Mouse (Mus musculus) liver, embryonic 11.5 days (tissue): Measurements from ENCODE around the gene Dpt. TPM values are rescaled to one million over a fixed set of nuclear protein-coding genes. Genes with fewer than 3 reads are reported as not detected.

Experiments used
- ATAC-seq: fragments of 200-750 bp; cut with Nextera tagmentation; replicated peaks from 2 replicates; pipeline ENCODE4 v1.8.0; 2017; ENCODE audit warnings: moderate number of reproducible peaks, mild to moderate bottlenecking, moderate TSS enrichment, moderate library complexity; ENCODE audit not compliant: low FRiP score
- DNase-seq: peaks from one replicate; pipeline ENCODE4 v3.0.0-alpha.2; 2017; ENCODE audit warnings: low spot score
- H3K27ac ChIP-seq: fragments of 300-500 bp; sonication (generic); 2 replicates; pipeline ENCODE4 v1.5.1; 2014; ENCODE audit warnings: mild to moderate bottlenecking, low read depth, low read length, control low read depth
- H3K27me3 ChIP-seq: fragments of 300-500 bp; sonication (generic); replicated peaks from 2 replicates; pipeline ENCODE4 v1.6.1; 2014; ENCODE audit warnings: low read length, mixed read lengths; ENCODE audit not compliant: control insufficient read depth, insufficient read depth
- H3K36me3 ChIP-seq: fragments of 300-500 bp; sonication (generic); 2 replicates; pipeline ENCODE4 v1.6.1; 2014; ENCODE audit warnings: mild to moderate bottlenecking, low read length, moderate library complexity, mixed read lengths; ENCODE audit not compliant: control insufficient read depth, insufficient read depth
- H3K4me1 ChIP-seq: fragments of 300-500 bp; sonication (generic); replicated peaks from 2 replicates; pipeline ENCODE4 v1.6.1; 2014; ENCODE audit warnings: low read length, mixed read lengths; ENCODE audit not compliant: control insufficient read depth, insufficient read depth
- H3K4me2 ChIP-seq: fragments of 300-500 bp; sonication (generic); 2 replicates; pipeline ENCODE4 v1.6.1; 2014; ENCODE audit warnings: mild to moderate bottlenecking, control low read depth, moderate library complexity
- H3K4me3 ChIP-seq: fragments of 300-500 bp; sonication (generic); 2 replicates; pipeline ENCODE4 v1.5.1; 2014; ENCODE audit warnings: low read depth, low read length, control low read depth
- H3K9ac ChIP-seq: fragments of 300-500 bp; sonication (generic); 2 replicates; pipeline ENCODE4 v1.6.1; 2014; ENCODE audit warnings: low read depth, low read length, control low read depth
- H3K9me3 ChIP-seq: fragments of 300-500 bp; sonication (generic); 2 replicates; pipeline ENCODE4 v1.6.1; 2016; ENCODE audit warnings: low read length, inconsistent platforms, mixed read lengths; ENCODE audit not compliant: control insufficient read depth
- WGBS: fragments of 180-500 bp; shearing (Covaris S2); extraction: QIAGEN DNeasy Blood & Tissue Kit; methylation state at CpG from one replicate; pipeline ENCODE4 v1.1.7; 2014; 5-methylcytosine and 5-hydroxymethylcytosine counted together
- polyA plus RNA-seq: library from polyadenylated mRNA; unstranded; fragments of >200 nt; fragmentation: Nextera tagmentation; extraction: Ambion mirVana; gene quantifications from 2 replicates; pipeline ENCODE4 v1.2.1, GENCODE M21; 2014

Gene Dpt
- polyA plus RNA-seq, 1 experiment from 2014 or later: not detected

- no peak overlapping the region for H3K4me2 ChIP-seq
- DNase-seq (no peak), ATAC-seq (no peak)
- no peak overlapping the region for H3K4me3 ChIP-seq
- 79% methylated on average over 12 of the region's 12 CpGs for WGBS
- H3K27me3 ChIP-seq: no peaks in the 10 kb centered on the region
- H3K4me1 ChIP-seq: no peaks in the 10 kb centered on the region
- no peak overlapping the region for H3K9ac ChIP-seq
- no peaks in the 10 kb centered on the region for H3K36me3 ChIP-seq
- H3K27ac ChIP-seq: no peak overlapping the region
- H3K9me3 ChIP-seq: no peaks in the 10 kb centered on the region
Measured at GRCm38 (mm10) chr1:164862946-164863883, 66.8 kb downstream of the Dpt start.

- Histone ChIP-seq H3K27me3 (no peaks in the 10 kb centered on the region), H3K4me1 (no peaks in the 10 kb centered on the region), H3K36me3 (no peaks in the 10 kb centered on the region), H3K27ac (no peak overlapping the region), H3K4me2 (no peak overlapping the region), H3K9me3 (no peaks in the 10 kb centered on the region), H3K4me3 (no peak overlapping the region), H3K9ac (no peak overlapping the region)
- ATAC-seq: no peak
- 80% methylated on average over 3 of the region's 3 CpGs for WGBS
- no peak for DNase-seq
Measured at GRCm38 (mm10) chr1:164864666-164865065, 68.2 kb downstream of the Dpt start.

- no peak overlapping the region for H3K9ac ChIP-seq
- no peak overlapping the region for H3K4me2 ChIP-seq
- ATAC-seq: no peak
- no peak for DNase-seq
- 45% methylated on average over 7 of the region's 7 CpGs for WGBS
- no peak overlapping the region for H3K4me3 ChIP-seq
- H3K4me1 ChIP-seq: no peaks in the 10 kb centered on the region
- no peak overlapping the region for H3K27ac ChIP-seq
- no peaks in the 10 kb centered on the region for H3K36me3 ChIP-seq
- H3K9me3 ChIP-seq: no peaks in the 10 kb centered on the region
- no peaks in the 10 kb centered on the region for H3K27me3 ChIP-seq
Measured at GRCm38 (mm10) chr1:164870694-164871093, 74.2 kb downstream of the Dpt start.

Other genes starting within 250 kb of the Dpt start
- gene Xcl1, start 138.9 kb downstream of the Dpt start, polyA plus RNA-seq: not detected in 2 replicates